Mouse (Mus musculus) c-Kit-positive CD71-positive TER-119-positive erythroid progenitor cells, embryonic 14.5 days (primary cell): ENCODE data around the gene Ap1b1.
A peak's percentile ranks its signal among the peaks of the same experiment; 100 is the strongest.

Experiments
- DNase-seq: peaks from one replicate; pipeline ENCODE4 v3.0.0-alpha.2; 2013; ENCODE audit warnings: low spot score

Gene Ap1b1

GRCm38 (mm10) chr11:4986695-4987486 lies at the start of gene Ap1b1:
Gene Ap1b1, plus strand, starts transcription at chr11:4986824.
- DNase-seq: peak; percentile 93

- DNase-seq: no peak
Observed at GRCm38 (mm10) chr11:4946530-4946929, 40.1 kb upstream of the Ap1b1 start.

GRCm38 (mm10) chr11:4946947-4947812 lies 39.4 kb upstream of the Ap1b1 start:
- DNase-seq: no peak

GRCm38 (mm10) chr11:4947813-4948174 lies 38.8 kb upstream of the Ap1b1 start, which contains the start of gene Nefh:
Gene Nefh, minus strand, starts transcription at chr11:4948064.
- no peak for DNase-seq

GRCm38 (mm10) chr11:4948792-4949191 lies 37.8 kb upstream of the Ap1b1 start:
- DNase-seq: no peak

GRCm38 (mm10) chr11:4949256-4950044 lies 37.2 kb upstream of the Ap1b1 start:
- DNase-seq: no peak

- DNase-seq: no peak
Observed at GRCm38 (mm10) chr11:4953401-4953800, 33.2 kb upstream of the Ap1b1 start.

GRCm38 (mm10) chr11:4953918-4954317 lies 32.7 kb upstream of the Ap1b1 start:
- no peak for DNase-seq

- no peak for DNase-seq
Observed at GRCm38 (mm10) chr11:4963099-4963808, 23.4 kb upstream of the Ap1b1 start.

GRCm38 (mm10) chr11:4966325-4966724 lies 20.3 kb upstream of the Ap1b1 start:
- no peak for DNase-seq

- DNase-seq: no peak
Observed at GRCm38 (mm10) chr11:4966888-4967287, 19.7 kb upstream of the Ap1b1 start.

- peak; percentile 63 for DNase-seq
Observed at GRCm38 (mm10) chr11:4967549-4967948, 19.1 kb upstream of the Ap1b1 start.

- no peak for DNase-seq
Observed at GRCm38 (mm10) chr11:4968376-4968775, 18.2 kb upstream of the Ap1b1 start.

- peak; percentile 77 for DNase-seq
Observed at GRCm38 (mm10) chr11:4972967-4973870, 13.4 kb upstream of the Ap1b1 start.

GRCm38 (mm10) chr11:4973871-4974256 lies 12.8 kb upstream of the Ap1b1 start:
- DNase-seq: no peak

GRCm38 (mm10) chr11:4974376-4975122 lies 12.1 kb upstream of the Ap1b1 start:
- DNase-seq: no peak

- peak; percentile 82 for DNase-seq
Observed at GRCm38 (mm10) chr11:4975623-4976022, 11.0 kb upstream of the Ap1b1 start.

GRCm38 (mm10) chr11:4983010-4983409 lies 3.6 kb upstream of the Ap1b1 start:
- DNase-seq: no peak

- DNase-seq: no peak
Observed at GRCm38 (mm10) chr11:4983538-4983937, 3.1 kb upstream of the Ap1b1 start.

- peak; percentile 74 for DNase-seq
Observed at GRCm38 (mm10) chr11:4984249-4984648, 2.4 kb upstream of the Ap1b1 start.
